Mouse (Mus musculus) spleen, adult 12 weeks (tissue): ENCODE measurements around the gene Cerk.
"Not testable (repeated sequence)": the region's sequence is repeated elsewhere in the genome, so short reads cannot be mapped to it uniquely, and the experiment has no call there.

Experiments used
- DNase-seq: peaks from one replicate; pipeline ENCODE4 v3.0.0; 2022; ENCODE audit warnings: low spot score

Cerk gene

GRCm38 (mm10) chr15:86181941-86182439 lies 4.0 kb downstream of the Cerk start:
- DNase-seq = no peak

DNA sequence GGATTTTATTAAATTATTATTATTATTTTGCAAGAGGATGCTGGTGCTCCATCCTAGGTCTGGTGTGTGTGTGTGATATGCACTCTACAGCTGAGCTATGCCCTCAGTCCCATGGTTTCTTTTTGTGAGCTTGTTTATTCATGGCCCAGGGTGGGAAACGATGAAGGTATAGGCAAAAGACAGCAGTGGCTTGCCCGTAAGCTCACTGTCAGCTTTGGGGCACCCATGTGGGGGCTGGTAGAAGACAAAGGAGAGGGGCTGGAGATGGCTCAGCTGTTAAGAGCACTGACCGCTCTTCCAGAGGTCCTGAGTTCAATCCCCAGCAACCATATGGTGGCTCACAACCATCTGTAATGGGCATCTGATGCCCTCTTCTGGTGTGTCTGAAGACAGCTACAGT lies 4.6 kb downstream of the Cerk start:
- not testable (repeated sequence) for DNase-seq

DNA sequence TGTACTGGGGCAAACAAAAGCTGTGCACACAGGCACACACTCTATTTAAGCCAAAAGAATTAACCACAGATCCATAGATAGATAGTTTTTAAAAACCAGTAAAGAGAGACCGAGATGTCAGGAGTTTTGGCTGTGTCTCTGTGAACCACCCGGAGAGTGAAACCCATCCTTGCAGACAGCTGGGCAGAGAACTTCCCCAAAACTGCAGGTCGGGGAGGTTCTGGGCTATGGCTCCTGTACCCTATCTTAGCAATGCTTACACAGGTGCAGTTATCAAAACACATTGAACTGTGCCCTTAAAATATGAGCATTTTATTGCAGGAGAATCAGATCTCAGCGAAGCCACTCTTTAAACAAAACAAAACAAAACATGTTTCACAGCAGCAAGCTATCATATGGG lies 5.5 kb downstream of the Cerk start:
- no peak for DNase-seq

GRCm38 (mm10) chr15:86178594-86178993 lies 7.3 kb downstream of the Cerk start:
- no peak for DNase-seq

GRCm38 (mm10) chr15:86177703-86178251 lies 8.2 kb downstream of the Cerk start:
- not testable (repeated sequence) for DNase-seq

DNA sequence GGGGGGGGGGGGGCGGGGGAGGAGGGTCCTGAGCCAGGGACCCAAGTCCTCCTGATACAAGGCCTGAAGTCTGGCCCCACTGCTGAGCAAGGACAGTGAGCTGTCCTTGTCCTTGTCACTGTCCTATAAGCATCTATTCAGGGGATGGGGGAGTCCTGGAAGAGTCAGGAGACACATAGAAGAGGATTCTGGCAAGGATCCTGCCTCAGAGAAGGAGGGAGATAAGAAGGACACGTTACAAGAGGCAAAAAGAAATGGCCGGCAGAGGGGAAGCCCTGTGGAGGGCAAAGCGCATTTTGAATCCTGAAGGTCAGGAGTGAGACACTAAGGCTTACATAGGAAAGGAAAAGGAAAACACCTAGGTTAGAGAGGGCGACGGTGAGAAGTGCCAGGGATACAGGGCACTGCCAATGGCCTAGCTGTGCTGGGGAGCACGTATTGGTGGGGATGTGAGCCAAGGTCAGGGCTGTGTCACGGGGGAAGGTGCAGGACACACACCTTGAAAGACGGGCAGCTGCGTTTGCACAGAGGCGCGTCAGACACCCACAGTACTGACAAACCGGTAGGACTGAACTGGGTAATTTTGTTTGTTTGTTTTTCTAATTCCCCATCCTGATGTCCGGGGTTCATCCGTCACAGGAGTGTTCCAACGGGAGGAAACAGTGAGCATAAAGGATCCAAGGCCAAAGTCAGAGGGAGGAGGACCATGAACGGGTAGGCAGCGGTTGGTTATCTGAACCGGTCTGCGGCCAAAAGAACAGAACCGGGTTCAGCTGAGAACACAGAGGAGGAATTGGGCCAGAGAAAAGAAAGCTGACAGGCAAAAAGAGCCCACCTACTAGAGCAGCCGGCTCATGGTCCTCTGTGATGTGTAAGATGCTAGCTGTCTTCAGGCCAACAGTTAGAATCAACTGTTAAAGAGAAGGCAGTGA lies 8.9 kb downstream of the Cerk start:
- no peak for DNase-seq

DNA sequence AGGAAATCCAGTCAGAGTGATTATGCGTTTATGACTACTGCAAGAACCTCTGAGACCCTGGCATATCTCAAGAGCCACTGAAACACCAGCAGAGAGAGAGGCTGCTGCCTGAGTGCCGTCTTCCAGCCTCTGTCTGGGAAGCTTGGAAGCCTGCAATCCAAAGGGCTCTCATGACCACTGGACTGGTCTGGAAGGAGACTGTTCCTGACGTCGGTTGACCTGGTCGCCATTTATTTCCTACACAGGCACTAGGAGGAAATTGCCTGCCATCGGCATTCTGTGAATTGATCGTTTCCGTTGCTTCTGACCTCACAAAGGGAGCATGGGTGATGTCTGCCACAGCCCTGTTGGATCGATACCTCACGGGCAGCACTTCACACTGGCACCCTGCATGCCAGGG lies 9.8 kb downstream of the Cerk start:
- no peak for DNase-seq

DNA sequence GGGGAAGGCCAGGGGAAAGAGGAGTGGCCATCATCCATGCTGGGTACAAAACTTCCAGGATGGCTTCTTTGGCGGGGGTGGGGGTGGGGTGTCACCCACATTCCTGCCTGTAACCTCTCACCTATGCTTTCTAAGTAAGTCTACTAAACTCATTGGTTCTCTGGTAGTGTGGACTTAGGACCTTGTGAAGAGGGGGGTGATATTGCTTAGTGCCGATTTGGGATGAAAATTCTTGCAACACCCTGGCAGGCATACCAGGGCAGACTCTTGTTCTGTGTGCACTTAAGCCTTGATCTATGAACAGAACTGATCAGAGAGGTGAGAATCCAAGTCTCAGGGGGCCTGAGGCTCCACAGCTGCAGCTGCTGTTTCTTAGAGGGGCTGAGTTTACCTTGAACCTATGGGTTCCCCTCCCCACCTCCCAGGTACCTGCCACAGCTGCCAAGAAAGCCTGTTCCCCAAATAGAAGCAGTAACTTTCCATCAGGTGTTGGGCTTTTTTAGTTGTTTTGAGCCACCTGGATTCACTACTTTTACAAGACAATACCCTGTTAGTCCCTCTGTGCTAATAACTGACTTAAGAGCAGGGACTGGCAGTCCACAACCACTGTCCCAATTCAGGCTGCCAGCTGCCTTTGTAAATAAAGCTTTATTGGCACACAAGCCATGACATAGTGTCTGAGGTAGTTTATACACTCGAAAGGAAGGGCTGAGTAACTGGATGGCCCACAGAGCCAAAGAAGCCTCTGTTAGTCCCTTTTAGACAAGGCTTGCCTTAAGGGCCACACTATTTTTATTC lies 10.5 kb downstream of the Cerk start:
- no peak for DNase-seq

DNA sequence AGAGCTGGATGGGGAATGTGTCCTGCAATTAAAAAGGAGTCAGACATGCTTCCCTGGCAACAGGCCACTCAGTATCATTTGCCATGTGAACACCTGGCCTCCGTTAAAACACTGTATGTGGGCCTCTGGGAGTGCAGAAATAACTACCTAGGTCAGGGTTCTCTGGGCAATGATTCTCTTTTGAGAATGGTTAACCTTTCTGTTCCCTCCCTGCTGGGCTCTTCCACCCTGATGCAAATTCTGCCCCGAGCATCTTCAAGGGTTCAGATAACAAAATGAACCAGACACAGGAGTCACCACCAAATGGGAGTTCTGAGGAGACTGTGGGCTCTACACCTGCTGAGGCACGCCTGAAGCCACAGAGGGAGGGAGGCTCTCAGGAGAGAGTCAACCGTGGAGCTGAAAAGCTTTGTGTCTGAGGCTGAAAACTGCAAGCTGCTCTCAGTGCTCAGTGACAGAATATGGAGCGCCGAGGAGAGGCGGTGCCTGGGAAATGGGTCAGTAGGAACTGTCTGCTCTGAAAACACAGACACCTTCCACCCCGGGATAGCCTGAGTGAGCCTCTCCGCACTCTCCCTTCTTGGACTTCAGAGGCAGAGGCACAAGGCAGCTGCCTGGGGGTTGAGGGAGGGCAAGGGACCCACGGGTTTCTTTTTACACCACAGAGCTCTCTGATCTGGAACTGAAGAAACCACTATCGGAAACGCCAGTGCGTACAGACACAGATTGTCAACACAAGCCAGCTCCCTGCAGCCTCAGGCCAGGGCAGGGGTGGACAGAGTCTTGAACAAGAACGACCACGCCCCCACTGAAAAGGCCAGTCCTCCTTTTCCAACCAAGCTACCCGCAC lies 12.6 kb downstream of the Cerk start:
- peak; percentile 31 for DNase-seq

GRCm38 (mm10) chr15:86172526-86172925 lies 13.4 kb downstream of the Cerk start:
- DNase-seq = no peak

DNA sequence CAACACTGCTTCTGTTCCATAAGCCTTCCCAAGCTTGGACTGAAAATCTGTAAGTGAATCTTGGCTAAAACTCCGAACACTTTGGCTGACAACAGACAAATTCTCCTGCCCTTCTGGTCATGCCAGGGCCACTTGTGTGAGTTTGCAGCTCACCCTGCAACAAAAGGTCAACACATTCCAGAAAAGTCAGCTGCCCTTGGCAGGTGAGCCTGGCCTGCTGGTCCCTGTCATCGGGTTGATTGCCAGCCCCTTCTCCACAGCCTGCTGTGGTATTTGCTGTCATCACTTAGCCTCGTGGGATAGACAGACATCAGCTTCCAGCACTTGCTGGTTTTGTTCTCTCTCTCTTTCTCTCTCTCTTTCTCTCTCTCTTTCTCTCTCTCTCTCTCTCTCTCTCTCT lies 13.8 kb downstream of the Cerk start:
- no peak for DNase-seq

- no peak for DNase-seq
Measured at GRCm38 (mm10) chr15:86171316-86171715, 14.6 kb downstream of the Cerk start.

DNA sequence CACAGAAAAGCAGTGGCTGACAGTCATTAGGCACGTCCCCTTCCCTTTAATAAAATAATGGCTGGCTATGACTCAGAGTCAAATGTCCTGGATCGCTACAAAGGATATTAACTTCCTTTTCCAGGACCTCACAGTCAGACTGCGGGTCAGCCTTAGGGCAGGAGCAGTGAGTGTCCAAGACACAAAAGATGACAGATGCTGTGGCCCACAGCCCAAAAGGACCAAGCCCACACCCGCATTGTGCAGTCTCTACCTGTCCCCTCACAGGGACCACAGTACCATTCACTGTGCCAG lies 16.2 kb downstream of the Cerk start:
- DNase-seq = no peak

- no peak for DNase-seq
Measured at GRCm38 (mm10) chr15:86168941-86169816, 16.8 kb downstream of the Cerk start.

- DNase-seq = no peak
Measured at GRCm38 (mm10) chr15:86168505-86168867, 17.5 kb downstream of the Cerk start.

GRCm38 (mm10) chr15:86167787-86168504 lies 18.0 kb downstream of the Cerk start:
- DNase-seq = no peak

- no peak for DNase-seq
Measured at GRCm38 (mm10) chr15:86167032-86167655, 18.8 kb downstream of the Cerk start.

DNA sequence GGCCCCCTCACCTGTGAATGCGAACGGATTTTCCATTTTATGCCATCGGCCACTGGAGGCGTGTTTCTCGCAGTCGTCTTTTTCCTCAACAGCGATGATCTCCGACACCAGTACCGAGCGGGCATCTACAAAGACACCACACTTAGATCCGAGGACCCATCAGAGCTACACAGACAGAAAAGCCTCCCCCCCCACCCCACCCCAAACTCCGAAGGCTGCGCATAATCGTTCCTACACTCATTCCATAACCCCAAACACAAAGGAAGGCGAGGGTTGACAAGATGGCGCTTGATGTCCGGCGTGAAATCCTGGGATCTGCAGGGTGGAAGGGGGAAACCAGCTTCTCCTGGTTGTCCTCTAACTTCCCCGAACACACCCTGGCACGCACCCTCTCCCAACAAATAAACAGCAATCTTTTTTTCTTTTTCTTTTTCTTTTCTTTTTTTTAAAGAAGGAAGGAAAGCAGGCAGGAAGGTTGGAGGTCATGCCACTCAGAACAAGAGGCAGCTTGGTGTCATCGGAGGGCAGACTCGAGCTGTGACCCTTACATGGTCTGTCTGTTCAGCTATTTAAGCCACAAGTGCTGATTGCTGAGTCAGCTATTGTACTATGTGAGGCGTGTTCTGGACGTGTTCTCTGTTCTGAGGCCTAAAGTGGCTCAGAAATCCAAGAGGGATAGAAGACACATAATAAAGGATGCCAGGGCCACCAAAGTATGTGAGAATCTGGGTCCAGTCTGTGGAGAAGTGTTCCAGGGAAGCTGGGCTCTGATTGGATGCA lies 19.9 kb downstream of the Cerk start:
- DNase-seq = no peak
